Mouse (Mus musculus): Measurements from ENCODE around the gene Gm28553. TPM values are rescaled to one million over a fixed set of nuclear protein-coding genes. Genes with fewer than 3 reads are reported as not detected.

Gene Gm28553
- polyA plus RNA-seq (2012; rRNA removed; ENCODE audit: low replicate concordance) = not detected in 2 replicates

GRCm38 (mm10) chrY:48856197-48856596, at the start of gene Gm28553:
Gene Gm28553 (plus strand): TSS chrY:48856497.

All from subcutaneous adipose tissue, adult 2 months (tissue).